Mouse (Mus musculus): ENCODE measurements around the gene Nrn1l. TPM values are rescaled to one million over a fixed set of nuclear protein-coding genes. Genes with fewer than 3 reads are reported as not detected.

Nrn1l gene
- polyA plus RNA-seq, 1 experiment from 2014 or later, result 0.75 TPM

DNA sequence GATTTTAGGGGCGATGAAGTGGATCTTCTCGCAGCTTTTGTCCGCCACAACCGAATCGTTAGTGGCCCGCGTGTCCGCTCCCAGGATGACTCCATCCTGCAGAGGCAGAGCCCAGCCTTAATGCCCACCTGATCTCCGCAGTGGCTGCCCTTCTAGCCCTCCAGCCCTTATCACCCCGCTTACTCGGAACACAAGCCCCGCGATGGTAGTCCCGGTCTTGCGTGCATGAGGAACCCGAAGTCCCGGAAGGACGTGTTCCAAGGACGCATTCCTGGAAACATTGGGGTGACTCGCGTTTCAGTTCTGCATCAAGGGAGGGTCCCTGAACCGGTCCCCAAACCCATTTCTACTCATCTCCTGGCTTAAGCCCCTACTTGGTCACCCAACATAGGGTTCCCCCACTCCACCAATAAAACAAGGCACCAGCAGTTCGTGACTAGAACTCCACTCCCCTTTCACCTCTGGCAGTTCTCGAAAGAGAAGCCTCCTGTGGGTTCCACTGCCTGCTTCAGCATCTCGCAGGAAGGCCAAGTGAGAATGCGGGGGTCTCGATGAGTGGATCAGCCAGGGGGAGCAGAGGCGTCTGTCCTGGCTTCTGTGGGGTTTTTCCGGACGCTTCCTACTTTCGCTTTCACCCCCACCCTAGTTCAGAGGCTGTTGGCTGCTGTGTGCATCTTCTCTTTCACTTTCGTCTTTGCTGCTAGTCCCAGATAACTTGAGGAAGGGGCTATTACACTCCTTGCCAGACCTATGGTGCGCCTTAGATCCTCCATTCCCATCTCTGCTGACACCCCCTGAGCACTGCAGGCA lies 44.3 kb downstream of the Nrn1l start:
- peak overlapping the region; percentile 82 for H3K9ac ChIP-seq (replicated peaks)
- no peaks in the 10 kb centered on the region for H3K27me3 ChIP-seq
- H3K4me3 ChIP-seq (replicated peaks), result peak overlapping the region; percentile 65
- peak; percentile 59 for ATAC-seq
- H3K4me2 ChIP-seq (replicated peaks), result peak overlapping the region; percentile 90
- peaks cover 3% of the 10 kb centered on the region; the same call in 1 of the 2 replicates for H3K36me3 ChIP-seq
- WGBS, result 3% methylated on average over 33 of the region's 33 CpGs
- H3K27ac ChIP-seq, result peak overlapping the region; percentile 91
- no peaks in the 10 kb centered on the region for H3K9me3 ChIP-seq
- peaks cover 20% of the 10 kb centered on the region for H3K4me1 ChIP-seq (replicated peaks)

DNA sequence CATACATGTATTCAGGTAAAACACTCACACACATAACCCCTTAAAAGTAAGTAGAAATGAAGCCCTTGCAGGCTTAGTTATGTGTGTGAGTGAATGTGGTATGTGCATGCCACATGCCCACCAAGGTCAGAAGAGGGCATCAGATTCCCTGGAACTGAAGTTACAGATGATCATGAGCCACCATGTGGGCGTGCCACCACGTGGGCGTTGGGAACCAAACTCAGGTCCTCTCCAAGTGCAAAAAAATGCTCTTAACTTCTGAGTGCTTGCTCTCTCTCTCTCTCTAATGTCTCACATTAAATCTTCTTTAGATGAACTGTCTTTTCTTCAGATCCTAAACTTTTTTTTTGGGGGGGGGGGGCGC lies 44.9 kb downstream of the Nrn1l start, which contains the start of gene Psmb10:
TSS of gene Psmb10 (minus strand) at position 139 of the 364 bp plus-strand sequence.
- Histone ChIP-seq H3K4me2 (replicated peaks) (peak within 1 kb of the TSS; percentile 90), H3K4me3 (replicated peaks) (peak within 1 kb of the TSS; percentile 65), H3K36me3 (no peaks in the 10 kb centered on the region), H3K9ac (replicated peaks) (peak within 1 kb of the TSS; percentile 82), H3K4me1 (replicated peaks) (peaks cover 20% of the 10 kb centered on the region), H3K9me3 (no peaks in the 10 kb centered on the region), H3K27me3 (no peaks in the 10 kb centered on the region), H3K27ac (peak within 1 kb of the TSS; percentile 91)
- 34% methylated on average over 4 of the region's 4 CpGs for WGBS
- ATAC-seq, result no peak

GRCm38 (mm10) chr8:105942026-105942425 lies 48.7 kb downstream of the Nrn1l start:
- no peaks in the 10 kb centered on the region; the same call in 1 of the 2 replicates for H3K36me3 ChIP-seq
- H3K4me2 ChIP-seq (replicated peaks), result no peak overlapping the region
- H3K27ac ChIP-seq, result no peak overlapping the region
- ATAC-seq, result no peak
- no peak overlapping the region for H3K4me3 ChIP-seq (replicated peaks)
- 92% methylated on average over 11 of the region's 11 CpGs for WGBS
- no peaks in the 10 kb centered on the region for H3K27me3 ChIP-seq
- H3K9me3 ChIP-seq, result no peaks in the 10 kb centered on the region
- H3K9ac ChIP-seq (replicated peaks), result no peak overlapping the region
- H3K4me1 ChIP-seq (replicated peaks), result peaks cover 8% of the 10 kb centered on the region

DNA sequence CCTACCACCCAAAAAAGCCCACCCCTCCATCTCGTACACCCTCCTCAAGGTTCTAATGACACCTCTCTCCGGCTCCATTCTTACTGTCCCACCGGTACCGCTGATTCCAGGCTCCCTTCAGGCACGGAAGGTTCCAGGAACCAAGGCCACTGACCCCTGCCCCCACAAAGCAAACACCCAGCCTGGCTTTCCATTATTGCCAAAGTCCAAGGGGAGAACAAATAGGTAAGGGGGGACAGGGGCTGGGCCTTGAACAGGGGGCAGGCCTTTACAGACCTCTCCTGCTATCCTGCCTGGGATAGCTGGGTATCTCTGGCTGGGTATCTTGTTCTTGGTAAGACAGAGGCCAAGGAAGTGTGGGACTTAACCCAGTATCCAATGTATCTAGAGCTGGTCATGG lies 49.2 kb downstream of the Nrn1l start:
- Histone ChIP-seq H3K4me2 (replicated peaks) (no peak overlapping the region), H3K9ac (replicated peaks) (no peak overlapping the region), H3K27ac (no peak overlapping the region), H3K9me3 (no peaks in the 10 kb centered on the region), H3K4me1 (replicated peaks) (peaks cover 8% of the 10 kb centered on the region), H3K36me3 (no peaks in the 10 kb centered on the region; the same call in 1 of the 2 replicates), H3K4me3 (replicated peaks) (no peak overlapping the region), H3K27me3 (no peaks in the 10 kb centered on the region)
- ATAC-seq, result no peak
- WGBS, result 95% methylated on average over 5 of the region's 5 CpGs

DNA sequence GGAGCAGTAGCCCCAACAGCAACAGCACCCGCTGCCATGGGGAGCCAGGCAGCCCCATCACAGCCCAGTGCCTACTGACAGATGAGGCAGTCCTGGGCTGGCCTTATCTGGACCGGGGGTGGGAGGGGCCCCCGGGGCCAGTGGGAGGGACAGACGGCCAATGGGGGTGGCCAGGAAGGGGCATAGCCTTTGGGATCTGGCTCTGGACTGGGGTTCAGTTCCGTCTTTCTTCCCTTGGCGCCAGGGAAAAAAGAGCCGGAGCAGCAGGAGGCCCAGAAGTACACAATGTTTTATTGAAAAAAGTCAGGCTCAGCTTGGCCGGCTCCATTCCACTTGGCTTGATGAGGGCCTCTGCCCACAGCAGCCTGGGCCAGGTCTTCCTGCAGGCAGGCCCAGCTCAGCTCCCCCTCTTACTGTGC lies 50.0 kb downstream of the Nrn1l start, which contains the start of gene Lcat:
TSS of gene Lcat (minus strand) at position 62 of the 419 bp plus-strand sequence.
- Histone ChIP-seq H3K9me3 (no peaks in the 10 kb centered on the region), H3K27me3 (no peaks in the 10 kb centered on the region), H3K4me2 (replicated peaks) (no peak within 1 kb of the TSS), H3K4me3 (replicated peaks) (no peak within 1 kb of the TSS), H3K4me1 (replicated peaks) (peaks cover 1% of the 10 kb centered on the region), H3K9ac (replicated peaks) (no peak within 1 kb of the TSS), H3K36me3 (no peaks in the 10 kb centered on the region; the same call in 1 of the 2 replicates), H3K27ac (no peak within 1 kb of the TSS)
- no peak for ATAC-seq
- WGBS, result 64% methylated on average over 8 of the region's 8 CpGs

Other genes with a start within 250 kb of the Nrn1l start
- 11.0 and 12.5 TPM in 2 replicates for gene Carmil2, start 207.3 kb upstream of the Nrn1l start, polyA plus RNA-seq (2015; fragmentation: Nextera tagmentation; extraction: Ambion mirVana)
- gene Acd, start 192.5 kb upstream of the Nrn1l start, polyA plus RNA-seq (2015; fragmentation: Nextera tagmentation; extraction: Ambion mirVana), result 94.7 and 101 TPM in 2 replicates
- gene Pard6a, start 192.4 kb upstream of the Nrn1l start, polyA plus RNA-seq (2015; fragmentation: Nextera tagmentation; extraction: Ambion mirVana), result 42.5 and 43.6 TPM in 2 replicates
- 0.13 and 0.31 TPM in 2 replicates for gene 4933405L10Rik, start 185.9 kb upstream of the Nrn1l start, polyA plus RNA-seq (2015; fragmentation: Nextera tagmentation; extraction: Ambion mirVana)
- 14.4 and 15.9 TPM in 2 replicates for gene Enkd1, start 185.4 kb upstream of the Nrn1l start, polyA plus RNA-seq (2015; fragmentation: Nextera tagmentation; extraction: Ambion mirVana)
- 90.0 and 92.7 TPM in 2 replicates for gene Gfod2, start 134.9 kb upstream of the Nrn1l start, polyA plus RNA-seq (2015; fragmentation: Nextera tagmentation; extraction: Ambion mirVana)
- 13.8 and 15.9 TPM in 2 replicates for gene Ranbp10, start 66.2 kb upstream of the Nrn1l start, polyA plus RNA-seq (2015; fragmentation: Nextera tagmentation; extraction: Ambion mirVana)
- gene Tsnaxip1, start 65.8 kb upstream of the Nrn1l start, polyA plus RNA-seq (2015; fragmentation: Nextera tagmentation; extraction: Ambion mirVana), result 0.36 and 0.58 TPM in 2 replicates
- gene Cenpt, start 40.3 kb upstream of the Nrn1l start, polyA plus RNA-seq (2015; fragmentation: Nextera tagmentation; extraction: Ambion mirVana), result 60.9 and 64.9 TPM in 2 replicates
- gene Thap11, start 38.4 kb upstream of the Nrn1l start, polyA plus RNA-seq (2015; fragmentation: Nextera tagmentation; extraction: Ambion mirVana), result 58.9 and 62.2 TPM in 2 replicates
- gene Nutf2, start 33.0 kb upstream of the Nrn1l start, polyA plus RNA-seq (2015; fragmentation: Nextera tagmentation; extraction: Ambion mirVana), result 253 and 263 TPM in 2 replicates
- gene Edc4, start 12.7 kb upstream of the Nrn1l start, polyA plus RNA-seq (2015; fragmentation: Nextera tagmentation; extraction: Ambion mirVana), result 54.6 and 56.6 TPM in 2 replicates
- 13.5 and 14.7 TPM in 2 replicates for gene Pskh1, start 6.9 kb downstream of the Nrn1l start, polyA plus RNA-seq (2015; fragmentation: Nextera tagmentation; extraction: Ambion mirVana)
- gene Ctrl, start 40.3 kb downstream of the Nrn1l start, polyA plus RNA-seq (2015; fragmentation: Nextera tagmentation; extraction: Ambion mirVana), result 2.6 and 2.9 TPM in 2 replicates
- 38.7 and 40.3 TPM in 2 replicates for gene Psmb10, start 44.9 kb downstream of the Nrn1l start, polyA plus RNA-seq (2015; fragmentation: Nextera tagmentation; extraction: Ambion mirVana)
- 0.30 and 0.54 TPM in 2 replicates for gene Lcat, start 49.8 kb downstream of the Nrn1l start, polyA plus RNA-seq (2015; fragmentation: Nextera tagmentation; extraction: Ambion mirVana)
- 5.2 and 5.6 TPM in 2 replicates for gene Slc12a4, start 72.5 kb downstream of the Nrn1l start, polyA plus RNA-seq (2015; fragmentation: Nextera tagmentation; extraction: Ambion mirVana)
- gene Dpep3, start 85.9 kb downstream of the Nrn1l start, polyA plus RNA-seq (2015; fragmentation: Nextera tagmentation; extraction: Ambion mirVana), result not detected in 2 replicates
- gene Dus2, start 97.8 kb downstream of the Nrn1l start, polyA plus RNA-seq (2015; fragmentation: Nextera tagmentation; extraction: Ambion mirVana), result 19.3 and 23.0 TPM in 2 replicates
- gene Dpep2nb, start 112.4 kb downstream of the Nrn1l start, polyA plus RNA-seq (2015; fragmentation: Nextera tagmentation; extraction: Ambion mirVana), result not detected in 2 replicates
- 19.1 and 20.6 TPM in 2 replicates for gene Ddx28, start 118.3 kb downstream of the Nrn1l start, polyA plus RNA-seq (2015; fragmentation: Nextera tagmentation; extraction: Ambion mirVana)
- 3.9 and 4.4 TPM in 2 replicates for gene Nfatc3, start 165.3 kb downstream of the Nrn1l start, polyA plus RNA-seq (2015; fragmentation: Nextera tagmentation; extraction: Ambion mirVana)
- 0.09 TPM in 1 of 2 replicates, not detected in the other for gene Esrp2, start 243.4 kb downstream of the Nrn1l start, polyA plus RNA-seq (2015; fragmentation: Nextera tagmentation; extraction: Ambion mirVana)